7 mouse cellular contexts compared by ENCODE assay signal in genomic region chr6:124965747-124966146, GRCm38 (mm10). TPM values are rescaled to one million over a fixed set of nuclear protein-coding genes. Genes with fewer than 3 reads are reported as not detected.
DNase-seq lines count a peak whose midpoint lies in the region; ATAC-seq and TF ChIP-seq lines count a peak whose summit lies in the region.

No protein-coding gene starts in this region.

- no peaks in the 10 kb centered on the region for H3K9me3 ChIP-seq in hindbrain, embryonic 13.5 days
- H3K9me3 ChIP-seq in midbrain, embryonic 16.5 days (replicated peaks; ENCODE audit: control insufficient read depth, low read length, poor library complexity, severe bottlenecking) = no peaks in the 10 kb centered on the region

- TF ChIP-seq POLR2A in liver, adult 2 months (IDR thresholded peaks at IDR 0.05; ENCODE audit: extremely low read depth, insufficient read depth, low read length) = no peak

- no peak for DNase-seq in liver, adult 2 months (ENCODE audit: extremely low read depth, low read depth, low spot score)
- no peak for DNase-seq in liver
- DNase-seq in spleen, postnatal 4 days (ENCODE audit: low spot score in 2 of 2) = no peak
- DNase-seq in gastrocnemius, adult 8-10 months (ENCODE audit: low spot score in 2 of 2) = no peak

- H3K36me3 ChIP-seq in liver, adult 2 months (ENCODE audit: control insufficient read depth, insufficient read depth, low read length) = peaks cover 3% of the 10 kb centered on the region; the same call in 1 of the 2 replicates
- H3K36me3 ChIP-seq in hindbrain, embryonic 13.5 days = peaks cover 25% of the 10 kb centered on the region
- peaks cover 6% of the 10 kb centered on the region for H3K36me3 ChIP-seq in midbrain, embryonic 16.5 days (ENCODE audit: control insufficient read depth, insufficient read depth, low read length)

- no peak for TF ChIP-seq CTCF in liver, adult 2 months (IDR thresholded peaks at IDR 0.05; ENCODE audit: low read depth, low read length)

- H3K4me3 ChIP-seq in liver, adult 2 months (ENCODE audit: insufficient read depth, low read depth, low read length) = peak overlapping the region; percentile 79
- H3K4me3 ChIP-seq in brown adipose tissue, adult 24 weeks (ENCODE audit: insufficient read depth, low read depth, low read length) = peak overlapping the region; percentile 96
- H3K4me3 ChIP-seq in hindbrain, embryonic 13.5 days = peak overlapping the region; percentile 78
- peak overlapping the region; percentile 70 for H3K4me3 ChIP-seq in midbrain, embryonic 16.5 days (ENCODE audit: low read depth, low read length)

- H3K79me2 ChIP-seq in liver, adult 2 months (ENCODE audit: control insufficient read depth, insufficient read depth, low read length) = peaks cover 3% of the 10 kb centered on the region; the same call in 1 of the 2 replicates

- peaks cover 10% of the 10 kb centered on the region for H3K4me1 ChIP-seq in liver, adult 2 months (ENCODE audit: control insufficient read depth, insufficient read depth, low read length)
- peaks cover 6% of the 10 kb centered on the region for H3K4me1 ChIP-seq in brown adipose tissue, adult 24 weeks (ENCODE audit: control insufficient read depth, insufficient read depth, insufficient read length, low read length)
- peaks cover 17% of the 10 kb centered on the region for H3K4me1 ChIP-seq in hindbrain, embryonic 13.5 days (replicated peaks)
- H3K4me1 ChIP-seq in midbrain, embryonic 16.5 days (ENCODE audit: control insufficient read depth, insufficient read depth, low read length) = peaks cover 17% of the 10 kb centered on the region

- WGBS in liver, adult 2 months = 4% methylated on average over 15 of the region's 15 CpGs
- 13% methylated on average over 15 of the region's 15 CpGs for whole genome bisulfite sequencing in hindbrain, embryonic 13.5 days
- WGBS in midbrain, embryonic 16.5 days = 17% methylated on average over 15 of the region's 15 CpGs

- peak overlapping the region; percentile 46 for H3K27ac ChIP-seq in liver, adult 2 months (replicated peaks; ENCODE audit: insufficient read depth, low read depth, low read length)
- H3K27ac ChIP-seq in brown adipose tissue, adult 24 weeks (replicated peaks; ENCODE audit: low read depth, low read length) = peak overlapping the region; percentile 85
- peak overlapping the region; percentile 92 for H3K27ac ChIP-seq in hindbrain, embryonic 13.5 days
- H3K27ac ChIP-seq in midbrain, embryonic 16.5 days (ENCODE audit: low read length) = peak overlapping the region; percentile 86

- H3K4me2 ChIP-seq in hindbrain, embryonic 13.5 days = peak overlapping the region; percentile 94
- peak overlapping the region; percentile 87 for H3K4me2 ChIP-seq in midbrain, embryonic 16.5 days (ENCODE audit: low read length)

- peak; percentile 9 for ATAC-seq in hindbrain, embryonic 13.5 days (ENCODE audit: low FRiP score)
- ATAC-seq in midbrain, embryonic 16.5 days = peak; percentile 7; the same call in 1 of the 2 replicates

- peak overlapping the region; percentile 79 for H3K9ac ChIP-seq in liver, adult 2 months (ENCODE audit: low read depth, low read length)
- peak overlapping the region; percentile 90 for H3K9ac ChIP-seq in hindbrain, embryonic 13.5 days
- peak overlapping the region; percentile 83 for H3K9ac ChIP-seq in midbrain, embryonic 16.5 days (ENCODE audit: low read depth, low read length)

- no peaks in the 10 kb centered on the region for H3K27me3 ChIP-seq in liver, adult 2 months (ENCODE audit: control insufficient read depth, insufficient read depth, low read length)
- H3K27me3 ChIP-seq in hindbrain, embryonic 13.5 days = 0 out of 2 replicates have a peak, but pooled peaks cover 2% of the 10 kb centered on the region
- H3K27me3 ChIP-seq in midbrain, embryonic 16.5 days (ENCODE audit: control insufficient read depth, insufficient read depth, low read depth, low read length) = no peaks in the 10 kb centered on the region

RNA-seq across cellular contexts. Expression of gene Cops7a, which starts 0.4 kb away (rescaled TPM):
- total RNA-seq in liver, adult 2 months (2014; rRNA removed) = 35.8 and 46.6 TPM in 2 replicates
- 165 and 170 TPM in 2 replicates for polyA plus RNA-seq in liver, adult 2 months (2012; rRNA removed)
- 74.8 and 85.4 TPM in 2 replicates for polyA plus RNA-seq in brown adipose tissue, adult 24 weeks (2012; ENCODE audit: insufficient read depth, insufficient read length, missing spikeins)
- 89.3 and 94.5 TPM in 2 replicates for polyA plus RNA-seq in hindbrain, embryonic 13.5 days (2015; fragmentation: Nextera tagmentation; extraction: Ambion mirVana)
- polyA plus RNA-seq in midbrain, embryonic 16.5 days (2015; fragmentation: Nextera tagmentation; extraction: Ambion mirVana) = 87.6 and 94.0 TPM in 2 replicates
- 100 to 1,000 TPM; 122 to 142 (median 131) TPM for total RNA-seq in gastrocnemius, adult 8-10 months (2022)

RNA-seq across cellular contexts. Expression of gene Pianp, which starts 30.7 kb away (rescaled TPM):
- total RNA-seq in liver, adult 2 months (2014; rRNA removed) = 0.13 TPM in 1 of 2 replicates, not detected in the other
- polyA plus RNA-seq in liver, adult 2 months (2012; rRNA removed) = 0.77 and 1.4 TPM in 2 replicates
- polyA plus RNA-seq in brown adipose tissue, adult 24 weeks (2012; ENCODE audit: insufficient read depth, insufficient read length, missing spikeins) = 0.54 TPM in 1 of 2 replicates, not detected in the other
- polyA plus RNA-seq in hindbrain, embryonic 13.5 days (2015; fragmentation: Nextera tagmentation; extraction: Ambion mirVana) = 29.3 and 31.6 TPM in 2 replicates
- 69.1 and 87.1 TPM in 2 replicates for polyA plus RNA-seq in midbrain, embryonic 16.5 days (2015; fragmentation: Nextera tagmentation; extraction: Ambion mirVana)
- under 1 TPM in 3 of 4 experiments, not detected in 1; 0.19 to 0.70 (median 0.36) TPM for total RNA-seq in gastrocnemius, adult 8-10 months (2022)

RNA-seq across cellular contexts. Expression of gene Mlf2, which starts 34.6 kb away (rescaled TPM):
- total RNA-seq in liver, adult 2 months (2014; rRNA removed) = 74.6 and 101 TPM in 2 replicates
- 265 and 285 TPM in 2 replicates for polyA plus RNA-seq in liver, adult 2 months (2012; rRNA removed)
- polyA plus RNA-seq in brown adipose tissue, adult 24 weeks (2012; ENCODE audit: insufficient read depth, insufficient read length, missing spikeins) = 238 and 301 TPM in 2 replicates
- polyA plus RNA-seq in hindbrain, embryonic 13.5 days (2015; fragmentation: Nextera tagmentation; extraction: Ambion mirVana) = 481 and 505 TPM in 2 replicates
- polyA plus RNA-seq in midbrain, embryonic 16.5 days (2015; fragmentation: Nextera tagmentation; extraction: Ambion mirVana) = 543 and 556 TPM in 2 replicates
- 100 to 1,000 TPM; 192 to 219 (median 202) TPM for total RNA-seq in gastrocnemius, adult 8-10 months (2022)

RNA-seq across cellular contexts. Expression of gene Zfp384, which starts 43.2 kb away (rescaled TPM):
- 7.6 and 8.9 TPM in 2 replicates for total RNA-seq in liver, adult 2 months (2014; rRNA removed)
- polyA plus RNA-seq in liver, adult 2 months (2012; rRNA removed) = 23.1 and 34.7 TPM in 2 replicates
- polyA plus RNA-seq in brown adipose tissue, adult 24 weeks (2012; ENCODE audit: insufficient read depth, insufficient read length, missing spikeins) = 19.9 and 25.6 TPM in 2 replicates
- polyA plus RNA-seq in hindbrain, embryonic 13.5 days (2015; fragmentation: Nextera tagmentation; extraction: Ambion mirVana) = 17.7 and 20.4 TPM in 2 replicates
- 11.2 and 14.2 TPM in 2 replicates for polyA plus RNA-seq in midbrain, embryonic 16.5 days (2015; fragmentation: Nextera tagmentation; extraction: Ambion mirVana)
- 10 to 100 TPM; 24.3 to 29.7 (median 27.4) TPM for total RNA-seq in gastrocnemius, adult 8-10 months (2022)

RNA-seq across cellular contexts. Expression of gene Ptms, which starts 45.8 kb away (rescaled TPM):
- total RNA-seq in liver, adult 2 months (2014; rRNA removed) = 80.7 and 101 TPM in 2 replicates
- 2,256 and 3,281 TPM in 2 replicates for polyA plus RNA-seq in liver, adult 2 months (2012; rRNA removed)
- 949 and 1,236 TPM in 2 replicates for polyA plus RNA-seq in brown adipose tissue, adult 24 weeks (2012; ENCODE audit: insufficient read depth, insufficient read length, missing spikeins)
- polyA plus RNA-seq in hindbrain, embryonic 13.5 days (2015; fragmentation: Nextera tagmentation; extraction: Ambion mirVana) = 744 and 801 TPM in 2 replicates
- 700 and 743 TPM in 2 replicates for polyA plus RNA-seq in midbrain, embryonic 16.5 days (2015; fragmentation: Nextera tagmentation; extraction: Ambion mirVana)
- total RNA-seq in gastrocnemius, adult 8-10 months (2022) = 10 to 100 TPM; 64.6 to 83.2 (median 76.8) TPM

Comparison
In these comparisons a context has a peak if more than half of its experiments do, and no peak if none do; other contexts are left out.
1. RNA of gene Pianp, which starts 30.7 kb away (polyA plus RNA-seq): 69.1 to 87.1 TPM in midbrain, embryonic 16.5 days and 29.3 to 31.6 TPM in hindbrain, embryonic 13.5 days; 0.77 to 1.4 TPM in liver, adult 2 months and 0.54 TPM in brown adipose tissue, adult 24 weeks; every median in the first group is over 10 times any median in the second.
2. Peak in every context shown above with its lines, with median percentiles within 50 percentile points of each other: H3K27ac ChIP-seq, H3K4me3 ChIP-seq and H3K9ac ChIP-seq.